10 mouse cellular contexts compared by ENCODE assay signal in genomic region chr17:64916657-64917056, GRCm38 (mm10).
DNase-seq lines count a peak whose midpoint lies in the region; ATAC-seq and TF ChIP-seq lines count a peak whose summit lies in the region.
"Had no signal": no experiment of that assay in that cellular context is flagged by ENCODE, and none has a peak within 500 bp of the region (broad histone marks: within the 10 kb centered on the region; RNA-seq: fewer than 3 reads in every experiment).

No protein-coding gene starts in this region.

- no peaks in the 10 kb centered on the region for H3K36me3 ChIP-seq in liver, embryonic 14.5 days (replicated peaks; ENCODE audit: control insufficient read depth, insufficient read depth, low read depth)
- H3K36me3 ChIP-seq in liver, embryonic 12.5 days, result no peaks in the 10 kb centered on the region
- H3K36me3 ChIP-seq: hindbrain, embryonic 15.5 days had no signal

- no peaks in the 10 kb centered on the region for H3K9me3 ChIP-seq in liver, embryonic 14.5 days (ENCODE audit: control insufficient read depth, low read length)
- H3K9me3 ChIP-seq in liver, embryonic 12.5 days (replicated peaks), result no peaks in the 10 kb centered on the region
- H3K9me3 ChIP-seq: hindbrain, embryonic 15.5 days had no signal

- H3K4me3 ChIP-seq in liver, embryonic 14.5 days (ENCODE audit: insufficient read depth in 1 of 2, low read depth in 2 of 2, low read length in 2 of 2), result no peak overlapping the region
- H3K4me3 ChIP-seq in liver, embryonic 12.5 days, result no peak overlapping the region
- H3K4me3 ChIP-seq: hindbrain, embryonic 15.5 days had no signal

- DNase-seq in CD4-positive, CD25-positive, alpha-beta regulatory T cell, adult 2 months (ENCODE audit: low read depth, low spot score), result peak; percentile 2
- DNase-seq in liver, embryonic 14.5 days (ENCODE audit: low read depth in 3 of 3, low spot score in 3 of 3), result no peak
- peak; percentile 56 for DNase-seq in forelimb bud, embryonic 11.5 days (ENCODE audit: low read depth, low spot score)
- DNase-seq in lung, postnatal 25 days (ENCODE audit: low spot score), result peak; percentile 3
- no peak for DNase-seq in cerebellum, adult 8-10 months
- DNase-seq in ovary, postnatal 14 days (ENCODE audit: low spot score), result no peak
- DNase-seq: cerebellum, adult 11-12 months had no signal

- no peak overlapping the region for H3K27ac ChIP-seq in liver, embryonic 14.5 days
- H3K27ac ChIP-seq in liver, embryonic 12.5 days, result no peak overlapping the region
- H3K27ac ChIP-seq: hindbrain, embryonic 15.5 days had no signal

- H3K9ac ChIP-seq in liver, embryonic 14.5 days (replicated peaks), result no peak overlapping the region
- no peak overlapping the region for H3K9ac ChIP-seq in liver, embryonic 12.5 days
- H3K9ac ChIP-seq: hindbrain, embryonic 15.5 days had no signal

- 47% methylated on average over 6 of the region's 6 CpGs for WGBS in liver, embryonic 14.5 days (ENCODE audit: insufficient replicate concordance)
- 57% methylated on average over 6 of the region's 6 CpGs for WGBS in liver, embryonic 12.5 days (ENCODE audit: insufficient replicate concordance)

- TF ChIP-seq EP300 in liver, embryonic 14.5 days (IDR thresholded peaks at IDR 0.05; ENCODE audit: low read depth), result no peak

- H3K4me1 ChIP-seq in liver, embryonic 14.5 days (replicated peaks; ENCODE audit: control insufficient read depth in 2 of 2, insufficient read depth in 2 of 2, low read length in 1 of 2), result no peaks in the 10 kb centered on the region
- H3K4me1 ChIP-seq in liver, embryonic 12.5 days, result no peaks in the 10 kb centered on the region

- peak; percentile 56 for TF ChIP-seq CTCF in liver, embryonic 14.5 days (IDR thresholded peaks at IDR 0.05; ENCODE audit: low read depth)

- no peaks in the 10 kb centered on the region for H3K27me3 ChIP-seq in liver, embryonic 14.5 days (ENCODE audit: control insufficient read depth, insufficient read depth, low read length)
- no peaks in the 10 kb centered on the region for H3K27me3 ChIP-seq in liver, embryonic 12.5 days (replicated peaks)
- H3K27me3 ChIP-seq: hindbrain, embryonic 15.5 days had no signal

- no peak for ATAC-seq in CD4-positive, CD25-positive, alpha-beta regulatory T cell, adult 4 months
- ATAC-seq in liver, embryonic 14.5 days (ENCODE audit: insufficient read depth), result no peak
- no peak for ATAC-seq in liver, embryonic 12.5 days

- no peak overlapping the region for H3K4me2 ChIP-seq in liver, embryonic 14.5 days (ENCODE audit: low read depth)
- no peak overlapping the region for H3K4me2 ChIP-seq in liver, embryonic 12.5 days
- H3K4me2 ChIP-seq: hindbrain, embryonic 15.5 days had no signal

Comparison
In these comparisons a context has a peak if more than half of its experiments do, and no peak if none do; other contexts are left out.
1. DNase-seq: peak in CD4-positive, CD25-positive, alpha-beta regulatory T cell, adult 2 months (single experiment), forelimb bud, embryonic 11.5 days (single experiment) and lung, postnatal 25 days (single experiment); none in liver, embryonic 14.5 days (0 of 3), cerebellum, adult 8-10 months (single experiment) and ovary, postnatal 14 days (single experiment).